Mouse (Mus musculus): ENCODE results near the gene Loxl4.

Loxl4 gene

DNA sequence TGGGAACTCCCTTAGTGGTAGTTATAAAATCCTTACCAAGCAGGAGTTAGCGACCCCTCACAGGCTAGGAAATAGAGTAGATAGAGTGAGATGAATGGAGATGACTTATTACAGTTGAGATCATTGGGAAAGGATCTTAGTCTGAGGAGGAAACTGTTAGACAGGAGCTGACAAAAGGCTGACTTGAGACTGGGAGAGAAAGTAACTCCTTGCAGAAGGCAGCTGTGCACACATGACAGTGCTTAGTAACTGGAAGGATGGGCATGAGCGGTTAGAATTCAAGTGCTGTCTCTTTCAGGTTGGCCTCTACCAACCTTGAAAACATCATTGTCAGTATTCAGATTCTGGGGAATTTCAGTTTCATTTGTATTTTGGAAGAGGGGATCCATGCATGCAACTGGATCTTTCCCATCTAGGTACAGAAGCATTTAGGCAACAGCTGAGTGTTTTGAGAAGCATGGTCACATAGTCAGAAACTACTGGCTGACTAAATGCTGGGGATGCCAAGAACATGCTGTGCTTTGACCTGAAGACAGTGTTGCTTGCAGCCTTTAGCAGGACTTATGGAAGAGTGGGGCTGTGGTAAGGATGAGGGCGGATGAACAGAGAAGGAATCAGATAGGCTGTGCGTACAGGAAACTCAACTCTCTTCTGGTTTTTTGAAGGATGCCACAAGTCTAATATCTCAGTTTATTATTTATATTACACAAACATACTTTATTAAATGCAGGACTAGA, 46.2 kb downstream of the Loxl4 start:
- DNase-seq (ENCODE audit: low read depth, low spot score), result no peak

DNA sequence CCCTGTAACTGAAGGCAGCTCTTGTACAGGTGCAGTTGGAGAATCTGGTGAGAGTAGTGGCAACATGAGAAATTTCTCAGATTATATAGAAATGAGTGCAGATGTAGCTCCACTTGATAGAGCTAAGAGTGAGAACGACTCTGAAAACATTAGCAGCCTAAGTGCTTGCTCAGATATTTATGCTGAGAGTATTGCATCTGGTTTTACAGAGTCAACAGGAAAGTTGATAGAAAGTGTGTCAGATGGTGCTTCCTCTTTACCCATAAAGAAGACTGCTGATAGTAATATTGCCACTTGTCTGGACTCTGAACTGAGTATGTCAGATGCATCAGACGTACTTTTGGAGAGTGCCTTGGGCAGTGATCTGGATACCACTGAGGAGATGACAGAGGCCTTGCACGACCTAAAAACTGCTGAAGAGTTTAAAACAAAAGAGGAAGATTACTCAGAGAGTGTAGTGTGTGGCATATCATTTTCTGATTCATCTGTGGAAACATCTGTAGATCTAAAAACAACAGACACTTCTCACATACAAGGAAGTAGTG, 48.8 kb downstream of the Loxl4 start:
- DNase-seq (ENCODE audit: low read depth, low spot score), result no peak

DNA sequence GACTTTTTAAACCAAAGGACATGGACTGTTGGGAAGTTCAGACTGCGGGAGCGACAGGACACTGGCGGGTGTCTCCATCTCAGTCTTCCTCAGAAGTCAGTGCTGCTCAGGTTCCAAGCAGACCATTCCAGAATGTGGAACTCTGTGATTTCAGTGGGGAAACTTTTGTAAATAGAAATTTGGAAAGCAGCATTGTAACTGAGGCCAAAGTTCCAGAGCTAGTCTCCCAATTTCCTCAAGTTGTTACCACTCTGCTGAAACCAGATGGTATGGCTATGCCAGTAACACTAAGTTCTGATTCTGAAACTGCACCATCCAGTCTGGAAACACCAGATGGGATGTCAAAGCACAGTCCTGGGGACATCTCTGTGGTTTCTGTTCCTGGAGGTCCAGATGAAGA, 49.6 kb downstream of the Loxl4 start:
- no peak for DNase-seq (ENCODE audit: low read depth, low spot score)

DNA sequence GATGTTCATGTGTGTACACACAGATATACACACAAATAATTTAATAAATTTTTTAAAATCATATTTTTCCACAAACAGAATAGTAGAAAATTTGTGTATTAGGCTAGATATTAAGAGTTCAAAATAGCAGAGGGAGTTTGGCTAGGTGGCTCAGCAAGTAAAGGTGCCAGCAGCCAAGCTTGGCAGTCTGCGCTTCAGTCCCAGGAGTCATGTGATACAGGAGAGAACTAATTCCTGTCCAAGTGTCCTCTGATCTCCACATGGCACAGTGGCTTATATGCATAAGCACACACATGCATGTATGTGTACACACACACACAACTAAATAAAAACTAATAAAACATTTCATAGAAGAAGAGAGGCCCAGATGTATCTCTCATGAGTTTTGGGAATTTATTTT, 50.6 kb downstream of the Loxl4 start:
- DNase-seq (ENCODE audit: low read depth, low spot score), result no peak

DNA sequence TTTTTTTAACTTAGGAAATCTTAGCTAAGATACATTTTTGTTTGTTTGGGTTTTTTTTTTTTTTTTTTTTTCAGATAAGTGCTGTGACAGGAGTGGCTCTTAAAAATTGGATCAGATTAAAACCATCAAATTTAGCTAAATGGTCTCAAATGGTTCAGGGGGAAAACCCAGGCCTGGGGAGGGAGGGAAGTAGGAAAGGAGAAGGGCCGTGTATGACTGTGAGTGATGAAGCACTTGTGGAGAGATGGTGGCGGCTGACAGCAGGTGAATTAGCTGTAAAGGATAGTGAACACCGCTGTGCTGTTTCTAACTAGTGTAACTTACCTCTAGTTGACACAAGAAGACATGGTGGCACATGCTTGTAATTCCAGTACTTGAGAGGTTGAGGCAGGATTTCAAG, 53.9 kb downstream of the Loxl4 start:
- DNase-seq (ENCODE audit: low read depth, low spot score), result no peak
